13 mouse cellular contexts compared by ENCODE assay signal in the genomic region with DNA sequence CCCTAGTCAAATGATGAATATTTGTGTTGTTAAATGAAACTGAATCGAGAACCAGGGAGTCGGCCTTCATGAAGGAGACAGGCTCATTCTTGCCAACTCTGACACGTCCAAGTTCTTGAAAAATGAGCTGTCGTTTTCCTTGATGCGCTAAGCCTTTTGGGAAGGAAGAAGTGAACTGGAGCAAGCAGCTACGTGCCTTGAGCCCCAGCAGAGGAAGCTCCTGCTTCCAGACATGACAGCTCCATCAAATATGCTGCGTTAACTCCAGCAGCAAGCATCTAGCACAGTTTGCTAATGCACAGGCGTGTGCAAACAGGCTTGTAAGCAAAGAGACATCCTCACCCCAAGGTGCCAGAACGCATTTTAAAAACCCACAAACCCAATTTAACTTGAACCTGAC.
DNase-seq lines count a peak whose midpoint lies in the region; ATAC-seq and TF ChIP-seq lines count a peak whose summit lies in the region.
"Had no signal": no experiment of that assay in that cellular context is flagged by ENCODE, and none has a peak within 500 bp of the region (broad histone marks: within the 10 kb centered on the region; RNA-seq: fewer than 3 reads in every experiment).

No protein-coding gene starts in this region.

- no peak for DNase-seq in limb, embryonic 10.5 days (ENCODE audit: low spot score)
- peak; percentile 64 for DNase-seq in NIH3T3 (ENCODE audit: low read depth)
- peak; percentile 14 for DNase-seq in brain, adult 2 months (ENCODE audit: low read depth, low spot score)
- peak; percentile 70 for DNase-seq in lung, postnatal 10 days
- no peak for DNase-seq in gastrocnemius, adult 2 months
- no peak for DNase-seq in kidney, postnatal 25 days
- DNase-seq: cerebellum, postnatal 10 days had no signal

- H3K4me3 ChIP-seq in limb, embryonic 13.5 days, result no peak overlapping the region
- H3K4me3 ChIP-seq in limb, embryonic 10.5 days, result no peak overlapping the region
- H3K4me3 ChIP-seq in gastrocnemius, adult 2 months, result no peak overlapping the region
- H3K4me3 ChIP-seq: heart, embryonic 15.5 days; hindbrain, embryonic 10.5 days; liver, embryonic 15.5 days had no signal

- ATAC-seq in limb, embryonic 13.5 days (ENCODE audit: low FRiP score, low read depth), result no peak
- ATAC-seq: forebrain, embryonic 14.5 days; intestine, postnatal 0 days had no signal

- 68% methylated on average over 9 of the region's 9 CpGs for WGBS in limb, embryonic 13.5 days
- 84% methylated on average over 9 of the region's 9 CpGs for WGBS in limb, embryonic 10.5 days

- H3K9ac ChIP-seq in limb, embryonic 13.5 days, result no peak overlapping the region
- H3K9ac ChIP-seq: heart, embryonic 15.5 days; liver, embryonic 15.5 days had no signal

- H3K27ac ChIP-seq in limb, embryonic 13.5 days, result 0 out of 2 replicates have a peak overlapping the region, but pooled peaks have one; percentile 7
- no peak overlapping the region for H3K27ac ChIP-seq in limb, embryonic 10.5 days
- H3K27ac ChIP-seq in gastrocnemius, adult 2 months, result no peak overlapping the region
- H3K27ac ChIP-seq: heart, embryonic 15.5 days; hindbrain, embryonic 10.5 days; liver, embryonic 15.5 days had no signal

- H3K27me3 ChIP-seq in limb, embryonic 13.5 days, result no peaks in the 10 kb centered on the region
- H3K27me3 ChIP-seq in limb, embryonic 10.5 days (ENCODE audit: low read depth, poor library complexity, severe bottlenecking), result no peaks in the 10 kb centered on the region
- H3K27me3 ChIP-seq: heart, embryonic 15.5 days; liver, embryonic 15.5 days had no signal

- no peaks in the 10 kb centered on the region for H3K36me3 ChIP-seq in limb, embryonic 13.5 days
- no peaks in the 10 kb centered on the region for H3K36me3 ChIP-seq in limb, embryonic 10.5 days
- H3K36me3 ChIP-seq: heart, embryonic 15.5 days; hindbrain, embryonic 10.5 days; liver, embryonic 15.5 days had no signal

- TF ChIP-seq CTCF in gastrocnemius, adult 2 months (IDR thresholded peaks at IDR 0.05), result no peak

- no peaks in the 10 kb centered on the region for H3K9me3 ChIP-seq in limb, embryonic 13.5 days
- H3K9me3 ChIP-seq in limb, embryonic 10.5 days (replicated peaks), result no peaks in the 10 kb centered on the region
- H3K9me3 ChIP-seq: heart, embryonic 15.5 days; liver, embryonic 15.5 days had no signal

- no peak overlapping the region for H3K4me2 ChIP-seq in limb, embryonic 13.5 days (replicated peaks)
- H3K4me2 ChIP-seq: heart, embryonic 15.5 days; liver, embryonic 15.5 days had no signal

- H3K4me1 ChIP-seq in limb, embryonic 13.5 days, result peaks cover 2% of the 10 kb centered on the region; the same call in 1 of the 2 replicates
- H3K4me1 ChIP-seq in limb, embryonic 10.5 days, result peaks cover 9% of the 10 kb centered on the region
- H3K4me1 ChIP-seq: hindbrain, embryonic 10.5 days; liver, embryonic 15.5 days had no signal

- intact Hi-C loops in gastrocnemius, adult 2 months (cut with DNase I), result no loop called here

Comparison
In these comparisons a context has a peak if more than half of its experiments do, and no peak if none do; other contexts are left out.
1. DNase-seq: peak in NIH3T3 (single experiment), brain, adult 2 months (single experiment) and lung, postnatal 10 days (single experiment); none in limb, embryonic 10.5 days (single experiment), gastrocnemius, adult 2 months (single experiment) and kidney, postnatal 25 days (0 of 2).